12 mouse cellular contexts compared by ENCODE assay signal in the genomic region with DNA sequence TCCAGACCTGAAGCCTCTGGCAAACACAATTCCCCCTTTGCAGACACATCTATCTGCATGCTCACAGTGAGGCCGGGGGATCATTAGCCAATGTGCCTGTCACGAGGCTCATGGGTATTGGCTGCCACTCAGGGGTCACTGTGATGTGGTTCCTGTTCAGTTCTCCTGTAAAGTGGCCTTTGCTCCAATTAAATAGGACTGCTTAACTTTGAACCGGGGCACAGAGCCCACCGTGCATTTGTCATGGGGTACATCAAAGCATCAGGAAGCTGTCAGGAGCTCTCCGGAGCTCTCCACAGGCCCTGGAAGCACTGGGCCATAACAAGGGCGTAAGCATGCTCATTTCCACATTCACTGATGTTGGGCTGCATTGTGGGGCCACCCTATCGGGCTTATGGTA. TPM values are rescaled to one million over a fixed set of nuclear protein-coding genes. Genes with fewer than 3 reads are reported as not detected.
A peak's percentile ranks its signal among the peaks of the same experiment; 100 is the strongest.
DNase-seq lines count a peak whose midpoint lies in the region; ATAC-seq lines count a peak whose summit lies in the region.
"Had no signal": no experiment of that assay in that cellular context is flagged by ENCODE, and none has a peak within 500 bp of the region (broad histone marks: within the 10 kb centered on the region; RNA-seq: fewer than 3 reads in every experiment).

No protein-coding gene starts in this region.

- no peak overlapping the region for H3K4me2 ChIP-seq in midbrain, embryonic 11.5 days
- H3K4me2 ChIP-seq in hindbrain, embryonic 15.5 days = no peak overlapping the region
- H3K4me2 ChIP-seq: liver, embryonic 13.5 days had no signal

- H3K4me1 ChIP-seq in midbrain, embryonic 10.5 days = peaks cover 16% of the 10 kb centered on the region
- no peaks in the 10 kb centered on the region for H3K4me1 ChIP-seq in midbrain, embryonic 11.5 days (ENCODE audit: control insufficient read depth, insufficient read depth, low read length)
- peaks cover 12% of the 10 kb centered on the region for H3K4me1 ChIP-seq in hindbrain, embryonic 15.5 days (replicated peaks)

- H3K27ac ChIP-seq in midbrain, embryonic 10.5 days (replicated peaks) = peak overlapping the region; percentile 46; the same call in 1 of the 2 replicates
- H3K27ac ChIP-seq in midbrain, embryonic 11.5 days (ENCODE audit: low read depth, low read length) = no peak overlapping the region
- H3K27ac ChIP-seq in hindbrain, embryonic 15.5 days (replicated peaks) = 0 out of 2 replicates have a peak overlapping the region, but pooled peaks have one; percentile 9
- H3K27ac ChIP-seq: liver, embryonic 13.5 days had no signal

- no peaks in the 10 kb centered on the region for H3K9me3 ChIP-seq in midbrain, embryonic 10.5 days (replicated peaks)
- H3K9me3 ChIP-seq in midbrain, embryonic 11.5 days (ENCODE audit: control insufficient read depth, low read length) = no peaks in the 10 kb centered on the region
- H3K9me3 ChIP-seq in hindbrain, embryonic 15.5 days = no peaks in the 10 kb centered on the region
- H3K9me3 ChIP-seq: liver, embryonic 13.5 days had no signal

- no peak for DNase-seq in midbrain, embryonic 10.5 days (ENCODE audit: low spot score)
- no peak for DNase-seq in midbrain, embryonic 11.5 days (ENCODE audit: low spot score, missing footprints)
- peak; percentile 17 for DNase-seq in kidney, postnatal 14 days
- DNase-seq in cerebellum, postnatal 10 days = no peak
- DNase-seq: cerebellum, adult 11-12 months; liver, embryonic 13.5 days; lung, postnatal 14 days; thymus, adult 18-20 months had no signal

- no peaks in the 10 kb centered on the region for H3K36me3 ChIP-seq in midbrain, embryonic 10.5 days
- H3K36me3 ChIP-seq in midbrain, embryonic 11.5 days (ENCODE audit: control insufficient read depth, insufficient read depth, low read length) = no peaks in the 10 kb centered on the region
- H3K36me3 ChIP-seq in hindbrain, embryonic 15.5 days = no peaks in the 10 kb centered on the region
- H3K36me3 ChIP-seq: liver, embryonic 13.5 days had no signal

- H3K4me3 ChIP-seq in midbrain, embryonic 10.5 days = no peak overlapping the region
- no peak overlapping the region for H3K4me3 ChIP-seq in midbrain, embryonic 11.5 days (ENCODE audit: low read depth, low read length)
- H3K4me3 ChIP-seq in hindbrain, embryonic 15.5 days = no peak overlapping the region
- H3K4me3 ChIP-seq: erythroblast, embryonic 14.5 days; liver, embryonic 13.5 days had no signal

- H3K9ac ChIP-seq in midbrain, embryonic 11.5 days (ENCODE audit: low read length) = no peak overlapping the region
- H3K9ac ChIP-seq in hindbrain, embryonic 15.5 days = no peak overlapping the region
- H3K9ac ChIP-seq: liver, embryonic 13.5 days had no signal

- no peak for ATAC-seq in midbrain, embryonic 11.5 days (ENCODE audit: low FRiP score)
- no peak for ATAC-seq in hindbrain, embryonic 15.5 days (ENCODE audit: low FRiP score, low read depth)
- ATAC-seq in megakaryocyte-erythroid progenitor cell, adult 5-6 weeks (replicated peaks; ENCODE audit: low FRiP score, low TSS enrichment, poor library complexity, severe bottlenecking) = no peak
- no peak for ATAC-seq in megakaryocyte, adult 5-6 weeks (ENCODE audit: poor library complexity, severe bottlenecking)

- WGBS in midbrain, embryonic 10.5 days = 38% methylated on average over 7 of the region's 7 CpGs
- 40% methylated on average over 7 of the region's 7 CpGs for WGBS in midbrain, embryonic 11.5 days
- 19% methylated on average over 7 of the region's 7 CpGs for WGBS in hindbrain, embryonic 15.5 days

- no peaks in the 10 kb centered on the region for H3K27me3 ChIP-seq in midbrain, embryonic 10.5 days (ENCODE audit: low read depth, poor library complexity, severe bottlenecking)
- no peaks in the 10 kb centered on the region for H3K27me3 ChIP-seq in midbrain, embryonic 11.5 days (ENCODE audit: control insufficient read depth, insufficient read depth, low read length)
- H3K27me3 ChIP-seq in hindbrain, embryonic 15.5 days = no peaks in the 10 kb centered on the region

RNA-seq across cellular contexts. Expression of a gene that starts 13.2 kb away (rescaled TPM):
- 18.4 and 19.7 TPM in 2 replicates for polyA plus RNA-seq in midbrain, embryonic 10.5 days (2016; fragmentation: Nextera tagmentation; extraction: Ambion mirVana)
- polyA plus RNA-seq in midbrain, embryonic 11.5 days (2014; fragmentation: Nextera tagmentation; extraction: Ambion mirVana) = 18.0 and 20.6 TPM in 2 replicates
- 32.6 and 33.7 TPM in 2 replicates for polyA plus RNA-seq in hindbrain, embryonic 15.5 days (2015; fragmentation: Nextera tagmentation; extraction: Ambion mirVana)
- 28.5 and 30.9 TPM in 2 replicates for total RNA-seq in megakaryocyte-erythroid progenitor cell, adult 5-6 weeks (2014; fragmentation: Nextera tagmentation)
- 18.2 and 66.2 TPM in 2 replicates for total RNA-seq in megakaryocyte-erythroid progenitor cell, adult 5-6 weeks (2017)
- 33.0 and 33.3 TPM in 2 replicates for total RNA-seq in megakaryocyte, adult 5-6 weeks (2015)
- total RNA-seq in megakaryocyte, adult 5-6 weeks (2017) = 15.8 and 18.8 TPM in 2 replicates

RNA-seq across cellular contexts. Expression of a gene that starts 47.0 kb away (rescaled TPM):
- 7.8 and 8.0 TPM in 2 replicates for polyA plus RNA-seq in midbrain, embryonic 10.5 days (2016; fragmentation: Nextera tagmentation; extraction: Ambion mirVana)
- polyA plus RNA-seq in midbrain, embryonic 11.5 days (2014; fragmentation: Nextera tagmentation; extraction: Ambion mirVana) = 8.5 and 10.4 TPM in 2 replicates
- polyA plus RNA-seq in hindbrain, embryonic 15.5 days (2015; fragmentation: Nextera tagmentation; extraction: Ambion mirVana) = 7.5 and 7.7 TPM in 2 replicates
- 0.45 and 1.2 TPM in 2 replicates for total RNA-seq in megakaryocyte-erythroid progenitor cell, adult 5-6 weeks (2014; fragmentation: Nextera tagmentation)
- total RNA-seq in megakaryocyte-erythroid progenitor cell, adult 5-6 weeks (2017) = 1.3 TPM in 1 of 2 replicates, not detected in the other
- 2.7 and 4.6 TPM in 2 replicates for total RNA-seq in megakaryocyte, adult 5-6 weeks (2015)
- total RNA-seq in megakaryocyte, adult 5-6 weeks (2017) = 2.3 and 3.5 TPM in 2 replicates
- polyA plus RNA-seq: erythroblast, embryonic 14.5 days had no signal
